Mouse (Mus musculus): ENCODE measurements around the gene Dkk3. TPM values are rescaled to one million over a fixed set of nuclear protein-coding genes. Genes with fewer than 3 reads are reported as not detected.

Dkk3 gene
- polyA plus RNA-seq, 1 experiment from 2014 or later: 25.3 TPM

DNA sequence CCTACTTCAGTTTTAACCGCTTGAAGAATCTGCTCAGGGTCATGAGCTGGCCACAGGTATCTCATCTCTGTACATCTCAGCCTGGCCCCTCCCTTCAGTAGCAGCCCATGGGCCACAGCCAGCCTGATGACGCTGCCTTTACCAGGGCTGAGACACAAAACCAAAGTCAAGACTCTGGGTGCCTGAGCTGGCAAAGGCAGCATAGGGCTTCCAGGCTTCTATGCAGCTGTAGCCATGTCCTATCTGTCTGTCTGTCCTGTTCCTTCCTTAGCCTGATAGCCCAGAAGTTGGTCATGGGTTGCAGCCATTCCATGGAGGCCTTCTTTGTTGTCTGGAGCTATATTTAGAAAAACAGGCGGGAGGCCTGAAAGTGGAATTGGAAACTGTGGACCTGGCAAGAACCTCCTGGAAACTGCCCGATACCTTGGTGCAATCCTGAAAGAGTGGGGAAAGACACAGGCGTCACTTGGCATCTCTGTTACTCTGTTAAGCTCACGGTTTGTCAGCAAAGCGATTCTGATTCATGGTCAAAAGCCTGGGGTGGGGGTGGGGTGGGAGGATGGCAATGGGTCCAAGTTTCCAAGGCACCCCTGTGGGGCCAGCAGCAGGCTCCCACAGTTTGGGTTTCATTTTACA is 33.1 kb downstream of the Dkk3 start:
- no peak for ATAC-seq (replicated peaks; ENCODE audit: low FRiP score)
- WGBS: 82% methylated on average over 7 of the region's 7 CpGs
- H3K9me3 ChIP-seq (replicated peaks): no peaks in the 10 kb centered on the region
- no peak overlapping the region for H3K4me2 ChIP-seq
- H3K4me3 ChIP-seq (replicated peaks): no peak overlapping the region
- H3K36me3 ChIP-seq: no peaks in the 10 kb centered on the region
- H3K27ac ChIP-seq: no peak overlapping the region
- H3K4me1 ChIP-seq: peaks cover 32% of the 10 kb centered on the region
- no peaks in the 10 kb centered on the region for H3K27me3 ChIP-seq
- H3K9ac ChIP-seq: no peak overlapping the region

DNA sequence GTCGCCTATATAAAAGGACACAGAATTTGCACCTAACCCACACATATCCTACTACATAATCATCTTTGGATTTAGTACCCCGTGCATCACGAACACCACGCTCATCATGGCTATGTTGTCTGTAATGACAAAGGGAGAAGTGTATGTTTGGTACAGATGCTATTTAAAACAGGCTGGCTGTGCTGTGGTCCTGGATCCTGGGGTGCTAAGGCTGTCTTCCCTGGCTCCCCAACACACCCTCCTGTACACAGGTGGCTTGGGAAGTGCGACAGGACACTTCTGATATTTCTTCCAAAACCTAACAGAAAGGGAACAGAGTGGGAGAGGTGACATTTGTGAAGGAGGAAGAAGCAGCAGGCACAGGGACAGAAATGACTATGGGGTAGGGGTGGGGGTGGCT is 35.2 kb downstream of the Dkk3 start:
- ATAC-seq (replicated peaks; ENCODE audit: low FRiP score): no peak
- Histone ChIP-seq H3K4me2 (no peak overlapping the region), H3K9me3 (replicated peaks) (no peaks in the 10 kb centered on the region), H3K9ac (no peak overlapping the region), H3K36me3 (no peaks in the 10 kb centered on the region), H3K27ac (no peak overlapping the region), H3K27me3 (no peaks in the 10 kb centered on the region), H3K4me3 (replicated peaks) (no peak overlapping the region), H3K4me1 (peaks cover 28% of the 10 kb centered on the region)
- WGBS: 90% methylated on average over 5 of the region's 5 CpGs

DNA sequence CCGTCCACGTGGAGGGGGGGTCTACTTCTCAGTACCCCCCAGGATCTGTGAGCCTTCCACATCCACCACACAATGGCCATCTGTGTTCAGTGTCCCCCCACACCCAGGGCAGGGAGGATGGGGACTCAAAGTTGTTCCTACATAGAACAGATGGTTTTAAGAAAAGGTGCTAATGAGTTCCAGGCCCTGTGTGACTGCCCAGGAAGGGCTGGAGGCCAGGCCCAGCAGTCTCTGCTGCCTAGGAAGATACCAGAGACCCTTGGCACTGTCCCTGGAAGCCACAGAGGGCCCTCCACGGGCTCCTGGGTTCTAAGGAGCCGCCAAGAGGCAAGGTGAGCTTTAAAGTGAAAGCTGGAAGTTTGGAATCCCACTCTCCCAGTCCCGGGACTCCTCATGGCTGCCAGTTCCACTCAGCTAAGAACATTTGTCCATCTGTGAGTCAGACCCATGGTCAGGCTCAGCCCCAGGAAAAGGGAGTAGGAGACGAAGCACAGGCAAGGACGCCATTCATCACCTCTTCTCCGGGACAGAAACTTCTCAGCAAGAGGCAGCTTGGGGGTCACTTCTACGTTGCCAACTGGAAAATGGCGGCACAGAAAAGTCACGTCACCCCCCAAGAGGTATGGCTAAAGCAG is 36.9 kb downstream of the Dkk3 start:
- H3K36me3 ChIP-seq: no peaks in the 10 kb centered on the region
- H3K4me2 ChIP-seq: no peak overlapping the region
- no peaks in the 10 kb centered on the region for H3K27me3 ChIP-seq
- no peaks in the 10 kb centered on the region for H3K9me3 ChIP-seq (replicated peaks)
- H3K9ac ChIP-seq: no peak overlapping the region
- no peak overlapping the region for H3K27ac ChIP-seq
- H3K4me3 ChIP-seq (replicated peaks): no peak overlapping the region
- H3K4me1 ChIP-seq: peaks cover 23% of the 10 kb centered on the region
- WGBS: 81% methylated on average over 11 of the region's 11 CpGs
- ATAC-seq (replicated peaks; ENCODE audit: low FRiP score): no peak

- H3K4me1 ChIP-seq: peaks cover 22% of the 10 kb centered on the region
- peak; percentile 65; the same call in 1 of the 2 replicates for ATAC-seq (replicated peaks; ENCODE audit: low FRiP score)
- H3K4me2 ChIP-seq: no peak overlapping the region
- no peaks in the 10 kb centered on the region for H3K27me3 ChIP-seq
- WGBS: 60% methylated on average over 11 of the region's 11 CpGs
- H3K9me3 ChIP-seq (replicated peaks): no peaks in the 10 kb centered on the region
- 0 out of 2 replicates have a peak overlapping the region, but pooled peaks have one; percentile 34 for H3K27ac ChIP-seq
- no peaks in the 10 kb centered on the region for H3K36me3 ChIP-seq
- H3K9ac ChIP-seq: no peak overlapping the region
- no peak overlapping the region for H3K4me3 ChIP-seq (replicated peaks)
Measured at GRCm38 (mm10) chr7:112120861-112121810, 37.7 kb downstream of the Dkk3 start.

DNA sequence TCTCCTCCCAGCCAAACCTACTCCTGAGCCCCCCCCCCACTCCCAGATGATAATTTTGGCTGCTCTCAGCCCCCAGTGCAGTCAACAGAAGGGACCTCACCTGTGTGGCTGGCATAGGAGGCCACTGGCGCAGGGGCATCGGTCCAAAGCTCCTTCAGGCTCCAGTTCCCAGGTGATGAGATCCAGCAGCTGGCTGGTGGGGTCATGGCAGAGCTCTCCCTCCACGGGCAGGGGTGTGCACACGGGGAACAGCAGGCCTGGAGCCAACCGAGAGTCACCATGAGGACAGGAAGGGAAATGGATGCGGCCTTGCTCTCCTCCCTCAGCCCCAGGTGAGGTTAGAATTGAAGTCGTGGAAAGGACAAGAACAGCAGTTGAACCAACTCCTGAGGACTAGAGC is 39.6 kb downstream of the Dkk3 start:
- ATAC-seq (replicated peaks; ENCODE audit: low FRiP score): no peak
- H3K27me3 ChIP-seq: no peaks in the 10 kb centered on the region

DNA sequence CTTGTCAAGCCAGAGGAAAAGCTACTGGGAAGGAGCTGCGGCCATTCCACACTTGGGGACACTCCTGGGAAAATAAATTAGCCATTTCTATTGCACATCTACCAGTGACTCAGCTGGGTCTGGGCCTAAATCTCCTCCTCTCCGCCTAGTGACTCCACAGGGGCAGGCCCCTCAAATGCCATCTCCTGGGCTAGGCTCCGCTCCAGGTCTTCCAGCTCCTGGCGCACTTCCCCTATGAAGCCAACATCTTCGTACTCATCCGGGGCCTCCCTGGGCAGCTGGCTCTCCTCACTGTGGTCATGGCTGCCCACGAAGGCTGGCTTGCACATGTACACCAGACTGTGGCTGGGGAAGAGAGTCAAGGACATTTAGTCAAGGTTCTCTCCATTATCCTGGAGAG is 40.8 kb downstream of the Dkk3 start:
- Histone ChIP-seq H3K4me2 (no peak overlapping the region), H3K36me3 (no peaks in the 10 kb centered on the region), H3K4me3 (replicated peaks) (no peak overlapping the region), H3K27ac (no peak overlapping the region), H3K27me3 (no peaks in the 10 kb centered on the region), H3K4me1 (peaks cover 16% of the 10 kb centered on the region), H3K9ac (no peak overlapping the region), H3K9me3 (replicated peaks) (no peaks in the 10 kb centered on the region)
- WGBS: 91% methylated on average over 7 of the region's 7 CpGs
- no peak for ATAC-seq (replicated peaks; ENCODE audit: low FRiP score)

More for the DNA sequence above, 39.6 kb downstream of the Dkk3 start:
- H3K9ac ChIP-seq: no peak overlapping the region
- H3K27ac ChIP-seq: no peak overlapping the region
- H3K36me3 ChIP-seq: no peaks in the 10 kb centered on the region
- no peaks in the 10 kb centered on the region for H3K9me3 ChIP-seq (replicated peaks)
- no peak overlapping the region for H3K4me2 ChIP-seq
- no peak overlapping the region for H3K4me3 ChIP-seq (replicated peaks)
- peaks cover 18% of the 10 kb centered on the region for H3K4me1 ChIP-seq
- 82% methylated on average over 7 of the region's 7 CpGs for WGBS

- 78% methylated on average over 7 of the region's 7 CpGs for WGBS
- no peak for ATAC-seq (replicated peaks; ENCODE audit: low FRiP score)
- H3K36me3 ChIP-seq: peaks cover 5% of the 10 kb centered on the region; the same call in 1 of the 2 replicates
- no peak overlapping the region for H3K9ac ChIP-seq
- H3K4me2 ChIP-seq: no peak overlapping the region
- H3K27ac ChIP-seq: no peak overlapping the region
- H3K27me3 ChIP-seq: no peaks in the 10 kb centered on the region
- no peak overlapping the region for H3K4me3 ChIP-seq (replicated peaks)
- peaks cover 16% of the 10 kb centered on the region for H3K4me1 ChIP-seq
- H3K9me3 ChIP-seq (replicated peaks): no peaks in the 10 kb centered on the region
Measured at GRCm38 (mm10) chr7:112117501-112117900, 41.4 kb downstream of the Dkk3 start.

- no peaks in the 10 kb centered on the region for H3K4me1 ChIP-seq
- peaks cover 70% of the 10 kb centered on the region for H3K36me3 ChIP-seq
- H3K9me3 ChIP-seq (replicated peaks): no peaks in the 10 kb centered on the region
- ATAC-seq (replicated peaks; ENCODE audit: low FRiP score): no peak
- no peak overlapping the region for H3K27ac ChIP-seq
- WGBS: 85% methylated on average over 19 of the region's 19 CpGs
- H3K4me2 ChIP-seq: no peak overlapping the region
- H3K9ac ChIP-seq: no peak overlapping the region
- no peak overlapping the region for H3K4me3 ChIP-seq (replicated peaks)
- no peaks in the 10 kb centered on the region for H3K27me3 ChIP-seq
Measured at GRCm38 (mm10) chr7:112110638-112111372, 48.1 kb downstream of the Dkk3 start.

DNA sequence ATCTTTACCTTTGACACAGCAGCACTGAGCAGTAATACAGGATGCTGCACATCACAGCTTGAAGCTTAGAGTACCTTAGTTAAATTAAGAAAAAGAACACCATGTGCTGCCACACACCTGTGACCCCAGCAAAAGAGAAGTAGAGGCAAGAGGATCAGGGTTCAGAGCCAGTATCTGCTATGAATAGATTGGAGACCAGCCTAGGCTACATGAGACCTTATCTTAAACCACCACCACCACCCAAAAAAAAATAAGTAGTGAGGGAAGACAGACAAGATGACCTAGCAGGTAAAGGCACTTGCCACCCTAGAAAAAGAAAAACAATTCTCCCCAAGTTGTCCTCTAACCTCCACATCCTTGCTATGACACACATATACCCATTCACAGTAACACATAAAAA is 50.1 kb downstream of the Dkk3 start:
- no peaks in the 10 kb centered on the region for H3K27me3 ChIP-seq
- no peak overlapping the region for H3K4me2 ChIP-seq
- H3K4me3 ChIP-seq (replicated peaks): no peak overlapping the region
- peaks cover 85% of the 10 kb centered on the region for H3K36me3 ChIP-seq
- H3K9me3 ChIP-seq (replicated peaks): no peaks in the 10 kb centered on the region
- ATAC-seq (replicated peaks; ENCODE audit: low FRiP score): no peak
- no peak overlapping the region for H3K9ac ChIP-seq
- H3K4me1 ChIP-seq: no peaks in the 10 kb centered on the region
- H3K27ac ChIP-seq: no peak overlapping the region

- Histone ChIP-seq H3K4me1 (no peaks in the 10 kb centered on the region), H3K4me3 (replicated peaks) (no peak overlapping the region), H3K4me2 (no peak overlapping the region), H3K27ac (no peak overlapping the region), H3K9ac (no peak overlapping the region), H3K27me3 (no peaks in the 10 kb centered on the region), H3K9me3 (replicated peaks) (no peaks in the 10 kb centered on the region), H3K36me3 (peaks cover 92% of the 10 kb centered on the region)
- 91% methylated on average over 5 of the region's 5 CpGs for WGBS
- ATAC-seq (replicated peaks; ENCODE audit: low FRiP score): no peak
Measured at GRCm38 (mm10) chr7:112103816-112104215, 55.0 kb downstream of the Dkk3 start.

GRCm38 (mm10) chr7:112102933-112103332 is 55.9 kb downstream of the Dkk3 start:
- Histone ChIP-seq H3K36me3 (peaks cover 92% of the 10 kb centered on the region), H3K4me1 (no peaks in the 10 kb centered on the region), H3K4me3 (replicated peaks) (no peak overlapping the region), H3K9ac (no peak overlapping the region), H3K27me3 (no peaks in the 10 kb centered on the region), H3K27ac (no peak overlapping the region), H3K9me3 (replicated peaks) (no peaks in the 10 kb centered on the region), H3K4me2 (no peak overlapping the region)
- ATAC-seq (replicated peaks; ENCODE audit: low FRiP score): no peak
- WGBS: 58% methylated on average over 5 of the region's 5 CpGs

All from kidney, embryonic 15.5 days (tissue).